Mouse (Mus musculus): ENCODE measurements around the gene Atp2b4. TPM values are rescaled to one million over a fixed set of nuclear protein-coding genes. Genes with fewer than 3 reads are reported as not detected.

Gene Atp2b4
- polyA plus RNA-seq, 1 experiment from 2014 or later, result 8.5 TPM

DNA sequence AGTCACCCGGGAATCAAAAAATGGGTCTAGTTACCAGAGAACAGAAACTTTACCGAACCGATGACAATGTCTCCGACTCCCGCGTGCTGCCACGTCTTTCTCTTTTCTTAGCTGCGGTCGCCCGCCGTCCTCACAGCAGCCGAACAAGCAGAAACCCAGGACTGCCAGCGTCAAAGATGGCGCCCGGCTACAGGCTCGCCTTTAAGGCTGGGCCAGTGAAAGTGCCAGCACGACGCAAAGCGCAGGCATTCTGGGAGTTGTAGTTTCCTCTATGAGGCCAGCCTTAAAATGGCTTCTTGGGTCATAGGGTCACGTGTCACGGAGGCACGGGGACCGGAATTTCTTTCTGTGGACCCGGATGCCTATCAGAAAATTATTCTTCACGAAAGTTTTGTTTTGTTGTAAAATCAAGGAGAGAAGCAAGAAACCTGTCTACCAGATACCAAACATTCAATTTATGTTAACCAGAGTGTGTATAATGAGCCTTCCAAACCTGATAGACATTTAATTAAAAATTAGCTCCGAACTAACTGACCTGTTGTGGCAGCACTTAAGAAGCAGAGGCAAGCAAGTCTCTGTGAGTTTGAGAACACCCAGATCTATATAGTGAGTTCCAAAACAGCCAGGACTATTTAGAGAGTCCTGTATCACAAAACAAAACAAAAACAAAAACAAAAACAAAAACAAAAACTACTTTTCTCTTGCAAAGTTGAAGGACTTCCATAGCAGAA is 139.5 kb downstream of the Atp2b4 start, which contains the start of gene Gm38394:
Gene Gm38394, minus strand, starts transcription at position 116 of the 731 bp plus-strand sequence.
- peak within 1 kb of the TSS; percentile 84 for H3K9ac ChIP-seq
- ATAC-seq (replicated peaks; ENCODE audit: low FRiP score), result peak; percentile 98
- peaks cover 37% of the 10 kb centered on the region for H3K4me1 ChIP-seq
- no peaks in the 10 kb centered on the region for H3K9me3 ChIP-seq (replicated peaks)
- peak within 1 kb of the TSS; percentile 79 for H3K4me2 ChIP-seq
- H3K4me3 ChIP-seq (replicated peaks), result peak within 1 kb of the TSS; percentile 80
- 2% methylated on average over 26 of the region's 26 CpGs for WGBS
- no peaks in the 10 kb centered on the region for H3K27me3 ChIP-seq
- peak within 1 kb of the TSS; percentile 93 for H3K27ac ChIP-seq
- peaks cover 31% of the 10 kb centered on the region for H3K36me3 ChIP-seq

DNA sequence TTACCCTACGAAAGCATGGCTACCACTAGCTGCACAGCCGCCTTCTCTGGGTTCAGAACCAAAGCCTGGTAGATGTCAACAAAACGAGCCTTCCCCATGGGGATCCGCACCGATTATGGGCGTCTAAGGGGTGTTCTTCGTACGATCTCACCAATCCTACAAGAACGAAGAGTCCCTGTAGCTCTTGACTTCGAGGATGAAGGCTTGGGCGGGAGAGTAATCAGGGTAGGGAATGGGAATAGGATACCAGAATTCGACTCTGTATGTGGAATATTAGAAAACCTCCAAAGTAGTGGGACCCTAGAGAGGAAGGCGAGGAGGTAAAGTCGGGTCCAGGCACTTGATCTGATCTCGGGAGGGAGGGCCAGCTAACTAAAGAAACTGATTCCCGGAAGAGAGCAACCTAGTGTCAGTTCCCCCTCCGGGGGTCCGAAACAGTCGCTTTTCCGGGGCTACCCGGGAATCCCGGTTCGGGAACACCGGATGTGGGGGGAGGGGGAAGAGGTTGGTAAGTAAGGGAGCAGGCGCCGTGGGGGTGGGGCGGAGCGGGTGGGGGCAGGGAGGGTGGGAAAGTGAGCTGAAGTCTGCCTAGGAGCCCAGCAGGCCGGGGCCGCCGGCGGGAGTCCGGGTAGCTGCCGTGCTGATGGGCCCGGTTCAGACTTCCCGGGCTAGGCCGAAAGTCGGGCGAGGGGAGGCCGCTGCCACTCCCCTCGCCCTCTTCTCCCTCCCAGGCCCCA is 140.2 kb downstream of the Atp2b4 start, which contains the start of gene Zbed6:
Gene Zbed6, minus strand, starts transcription at position 420 of the 737 bp plus-strand sequence.
- Histone ChIP-seq H3K4me3 (replicated peaks) (peak within 1 kb of the TSS; percentile 80), H3K9me3 (replicated peaks) (no peaks in the 10 kb centered on the region), H3K9ac (peak within 1 kb of the TSS; percentile 84), H3K27me3 (no peaks in the 10 kb centered on the region), H3K36me3 (peaks cover 31% of the 10 kb centered on the region), H3K27ac (peak within 1 kb of the TSS; percentile 93), H3K4me1 (peaks cover 41% of the 10 kb centered on the region), H3K4me2 (peak within 1 kb of the TSS; percentile 79)
- peak; percentile 85 for ATAC-seq (replicated peaks; ENCODE audit: low FRiP score)
- WGBS, result under 1% methylated on average over 32 of the region's 41 CpGs

DNA sequence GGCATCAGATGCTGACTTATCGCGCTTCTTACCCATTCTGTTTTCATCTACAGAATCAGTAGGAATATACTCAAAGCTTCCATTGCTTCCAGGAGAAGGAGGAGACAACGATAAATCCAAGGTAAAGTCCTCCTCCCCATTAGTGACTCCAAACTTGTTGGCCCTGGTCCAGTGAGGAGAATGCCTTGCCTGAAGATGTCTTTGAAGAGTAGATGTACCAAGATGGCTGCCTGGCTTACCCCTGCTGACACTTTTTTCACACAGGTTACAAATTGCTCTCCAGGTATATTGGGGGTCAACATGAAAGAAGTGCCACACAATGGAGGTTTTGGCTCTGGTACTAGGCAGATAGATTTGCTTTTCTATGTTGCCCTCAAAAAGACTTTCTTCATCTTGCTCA is 142.0 kb downstream of the Atp2b4 start:
- Histone ChIP-seq H3K4me3 (replicated peaks) (no peak overlapping the region), H3K9ac (no peak overlapping the region), H3K9me3 (replicated peaks) (no peaks in the 10 kb centered on the region), H3K27ac (no peak overlapping the region), H3K27me3 (no peaks in the 10 kb centered on the region), H3K4me2 (peak overlapping the region; percentile 79; the same call in 1 of the 2 replicates), H3K4me1 (peaks cover 44% of the 10 kb centered on the region), H3K36me3 (peaks cover 38% of the 10 kb centered on the region)
- WGBS, result 78% methylated on average over 3 of the region's 3 CpGs
- ATAC-seq (replicated peaks; ENCODE audit: low FRiP score), result no peak

DNA sequence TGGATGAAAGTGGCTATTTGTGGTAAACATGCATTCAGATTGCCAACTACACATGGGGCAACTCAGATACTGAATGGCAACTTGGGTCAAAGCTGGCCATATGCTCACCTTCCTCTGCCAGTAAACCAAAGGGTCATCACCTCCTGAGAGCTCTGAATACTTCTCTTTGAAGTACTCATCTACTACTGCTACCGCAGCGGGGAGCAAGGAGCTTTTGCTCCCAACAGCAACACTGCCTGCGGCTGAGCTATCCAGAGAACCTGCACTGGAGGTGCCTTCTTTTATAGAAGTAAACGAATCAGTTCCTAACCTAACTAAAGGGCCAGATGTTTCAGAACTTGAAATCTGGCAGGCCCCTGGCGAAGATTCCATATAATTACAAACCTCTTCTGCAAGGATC is 144.0 kb downstream of the Atp2b4 start:
- no peak overlapping the region for H3K4me2 ChIP-seq
- no peaks in the 10 kb centered on the region for H3K27me3 ChIP-seq
- peaks cover 54% of the 10 kb centered on the region for H3K36me3 ChIP-seq
- H3K9me3 ChIP-seq (replicated peaks), result no peaks in the 10 kb centered on the region
- no peak overlapping the region for H3K4me3 ChIP-seq (replicated peaks)
- 38% methylated on average over 5 of the region's 5 CpGs for WGBS
- H3K9ac ChIP-seq, result no peak overlapping the region
- H3K27ac ChIP-seq, result no peak overlapping the region
- ATAC-seq (replicated peaks; ENCODE audit: low FRiP score), result no peak
- H3K4me1 ChIP-seq, result peaks cover 44% of the 10 kb centered on the region

GRCm38 (mm10) chr1:133653033-133653432 is 147.8 kb downstream of the Atp2b4 start:
- no peak for ATAC-seq (replicated peaks; ENCODE audit: low FRiP score)
- Histone ChIP-seq H3K4me1 (peaks cover 24% of the 10 kb centered on the region), H3K27me3 (no peaks in the 10 kb centered on the region), H3K9ac (no peak overlapping the region), H3K36me3 (peaks cover 59% of the 10 kb centered on the region), H3K4me2 (no peak overlapping the region), H3K9me3 (replicated peaks) (no peaks in the 10 kb centered on the region), H3K27ac (no peak overlapping the region), H3K4me3 (replicated peaks) (no peak overlapping the region)
- WGBS, result 92% methylated on average over 1 of the region's 1 CpGs

DNA sequence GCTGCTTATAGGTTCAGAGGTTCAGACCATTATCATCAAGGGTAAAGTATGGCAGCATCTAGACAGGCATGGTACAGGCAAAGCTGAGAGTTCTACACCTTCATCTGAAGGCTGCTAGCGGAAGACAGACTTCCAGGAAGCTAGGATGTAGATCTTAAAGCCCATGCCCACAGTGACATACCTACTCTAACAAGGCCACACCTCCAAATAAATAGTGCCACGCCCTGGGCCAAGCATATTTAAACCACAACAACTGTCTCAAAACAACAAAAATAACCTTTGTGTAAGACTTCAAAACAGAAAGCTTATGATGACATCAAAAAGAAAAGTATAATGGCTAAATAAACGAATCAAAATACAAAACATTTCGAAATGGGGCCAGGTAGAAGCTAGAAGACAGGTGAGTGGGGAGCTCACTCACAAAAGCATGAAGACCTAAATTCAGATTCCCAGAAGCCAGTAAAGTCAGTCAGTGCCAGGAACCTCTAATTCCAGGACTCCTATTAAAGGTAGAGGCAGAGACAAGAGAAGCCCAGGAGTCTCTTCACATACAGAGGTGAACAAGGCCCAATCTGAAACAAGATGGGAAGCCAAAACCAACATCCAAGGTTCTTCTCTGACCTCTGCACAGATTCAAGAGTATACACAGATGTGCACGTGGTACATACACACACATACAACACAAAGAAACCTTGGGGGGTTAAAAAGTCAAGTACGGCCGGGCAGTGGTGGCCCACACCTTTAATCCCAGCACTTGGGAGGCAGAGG is 150.4 kb downstream of the Atp2b4 start:
- Histone ChIP-seq H3K9ac (no peak overlapping the region), H3K27ac (no peak overlapping the region), H3K4me1 (peaks cover 3% of the 10 kb centered on the region; the same call in 1 of the 2 replicates), H3K4me2 (no peak overlapping the region), H3K27me3 (no peaks in the 10 kb centered on the region), H3K9me3 (replicated peaks) (no peaks in the 10 kb centered on the region), H3K4me3 (replicated peaks) (no peak overlapping the region), H3K36me3 (peaks cover 67% of the 10 kb centered on the region)
- WGBS, result 94% methylated on average over 7 of the region's 7 CpGs
- no peak for ATAC-seq (replicated peaks; ENCODE audit: low FRiP score)

Small RNA genes within 50 kb of the gene (microRNA-seq; reads per million reads assigned to microRNA genes)
- 0.59 reads per million for gene Mir6903

Other genes with a start within 250 kb of the Atp2b4 start
- gene Snrpe, start 190.8 kb downstream of the Atp2b4 start, polyA plus RNA-seq (2015; fragmentation: Nextera tagmentation; extraction: Ambion mirVana), result 699 and 775 TPM in 2 replicates
- gene Zbed6, start 140.2 kb downstream of the Atp2b4 start, polyA plus RNA-seq (2015; fragmentation: Nextera tagmentation; extraction: Ambion mirVana), result not detected in 2 replicates
- gene Gm38394, start 139.7 kb downstream of the Atp2b4 start, polyA plus RNA-seq (2015; fragmentation: Nextera tagmentation; extraction: Ambion mirVana), result 5.1 and 5.3 TPM in 2 replicates
- gene Lax1, start 110.9 kb downstream of the Atp2b4 start, polyA plus RNA-seq (2015; fragmentation: Nextera tagmentation; extraction: Ambion mirVana), result 0.66 and 0.81 TPM in 2 replicates
- gene Optc, start 107.0 kb upstream of the Atp2b4 start, polyA plus RNA-seq (2015; fragmentation: Nextera tagmentation; extraction: Ambion mirVana), result 0.27 and 0.56 TPM in 2 replicates
- gene Prelp, start 120.4 kb upstream of the Atp2b4 start, polyA plus RNA-seq (2015; fragmentation: Nextera tagmentation; extraction: Ambion mirVana), result 1.0 and 2.2 TPM in 2 replicates
- 11.6 and 12.4 TPM in 2 replicates for gene Fmod, start 236.2 kb upstream of the Atp2b4 start, polyA plus RNA-seq (2015; fragmentation: Nextera tagmentation; extraction: Ambion mirVana)